Mouse (Mus musculus): ENCODE results near the gene Shq1. TPM values are rescaled to one million over a fixed set of nuclear protein-coding genes. Genes with fewer than 3 reads are reported as not detected.
A peak's percentile ranks its signal among the peaks of the same experiment; 100 is the strongest.

The Shq1 gene
- polyA plus RNA-seq, 2 experiments = 5.8 to 8.7 TPM

- H3K4me3 ChIP-seq (ENCODE audit: insufficient read depth in 1 of 2, low read depth in 2 of 2, low read length in 2 of 2) = no peak overlapping the region
- no peaks in the 10 kb centered on the region; a peak in 2 of 4 replicates for H3K4me1 ChIP-seq (replicated peaks; ENCODE audit: control insufficient read depth in 2 of 2, insufficient read depth in 2 of 2, low read length in 1 of 2)
- no peaks in the 10 kb centered on the region for H3K27me3 ChIP-seq (ENCODE audit: control insufficient read depth, insufficient read depth, low read length)
- no peak for DNase-seq (ENCODE audit: low read depth in 3 of 3, low spot score in 3 of 3)
- no peak overlapping the region for H3K9ac ChIP-seq (replicated peaks)
- 66% methylated on average over 6 of the region's 6 CpGs for WGBS (ENCODE audit: insufficient replicate concordance)
- H3K36me3 ChIP-seq (replicated peaks; ENCODE audit: control insufficient read depth, insufficient read depth, low read depth) = 0 out of 2 replicates have a peak, but pooled peaks cover 2% of the 10 kb centered on the region
- no peak for TF ChIP-seq EP300 (IDR thresholded peaks at IDR 0.05; ENCODE audit: low read depth)
- no peak for TF ChIP-seq CTCF (IDR thresholded peaks at IDR 0.05; ENCODE audit: low read depth)
- no peak overlapping the region for H3K4me2 ChIP-seq (ENCODE audit: low read depth)
- no peak for ATAC-seq (ENCODE audit: insufficient read depth)
- no peak overlapping the region for H3K27ac ChIP-seq
- no peaks in the 10 kb centered on the region for H3K9me3 ChIP-seq (ENCODE audit: control insufficient read depth, low read length)
Observed at GRCm38 (mm10) chr6:100613593-100614267, 57.2 kb downstream of the Shq1 start.

- ATAC-seq (ENCODE audit: insufficient read depth) (peak; percentile 26; the same call in 1 of the 2 replicates), DNase-seq (ENCODE audit: low read depth in 3 of 3, low spot score in 3 of 3) (no peak)
- Histone ChIP-seq H3K4me3 (ENCODE audit: insufficient read depth in 1 of 2, low read depth in 2 of 2, low read length in 2 of 2) (no peak overlapping the region), H3K36me3 (replicated peaks; ENCODE audit: control insufficient read depth, insufficient read depth, low read depth) (peaks cover 2% of the 10 kb centered on the region; the same call in 1 of the 2 replicates), H3K4me2 (ENCODE audit: low read depth) (no peak overlapping the region), H3K27ac (no peak overlapping the region), H3K9me3 (ENCODE audit: control insufficient read depth, low read length) (no peaks in the 10 kb centered on the region), H3K9ac (replicated peaks) (no peak overlapping the region), H3K27me3 (ENCODE audit: control insufficient read depth, insufficient read depth, low read length) (no peaks in the 10 kb centered on the region), H3K4me1 (replicated peaks; ENCODE audit: control insufficient read depth in 2 of 2, insufficient read depth in 2 of 2, low read length in 1 of 2) (no peaks in the 10 kb centered on the region)
- WGBS (ENCODE audit: insufficient replicate concordance) = 76% methylated on average over 7 of the region's 7 CpGs
- no peak for TF ChIP-seq CTCF (IDR thresholded peaks at IDR 0.05; ENCODE audit: low read depth)
- TF ChIP-seq EP300 (IDR thresholded peaks at IDR 0.05; ENCODE audit: low read depth) = no peak
Observed at GRCm38 (mm10) chr6:100610897-100611575, 59.9 kb downstream of the Shq1 start.

- no peak for DNase-seq (ENCODE audit: low read depth in 3 of 3, low spot score in 3 of 3)
- WGBS (ENCODE audit: insufficient replicate concordance) = 70% methylated on average over 7 of the region's 8 CpGs
Observed at GRCm38 (mm10) chr6:100610182-100610581, 60.8 kb downstream of the Shq1 start.

GRCm38 (mm10) chr6:100609256-100609655, 61.7 kb downstream of the Shq1 start:
- Histone ChIP-seq H3K9ac (replicated peaks) (no peak overlapping the region), H3K27me3 (ENCODE audit: control insufficient read depth, insufficient read depth, low read length) (no peaks in the 10 kb centered on the region), H3K9me3 (ENCODE audit: control insufficient read depth, low read length) (no peaks in the 10 kb centered on the region), H3K4me2 (ENCODE audit: low read depth) (no peak overlapping the region), H3K4me1 (replicated peaks; ENCODE audit: control insufficient read depth in 2 of 2, insufficient read depth in 2 of 2, low read length in 1 of 2) (no peaks in the 10 kb centered on the region), H3K36me3 (replicated peaks; ENCODE audit: control insufficient read depth, insufficient read depth, low read depth) (peaks cover 2% of the 10 kb centered on the region; the same call in 1 of the 2 replicates), H3K27ac (no peak overlapping the region), H3K4me3 (ENCODE audit: insufficient read depth in 1 of 2, low read depth in 2 of 2, low read length in 2 of 2) (no peak overlapping the region)
- DNase-seq (ENCODE audit: low read depth in 3 of 3, low spot score in 3 of 3) = no peak
- no peak for ATAC-seq (ENCODE audit: insufficient read depth)
- WGBS (ENCODE audit: insufficient replicate concordance) = 78% methylated on average over 3 of the region's 3 CpGs
- TF ChIP-seq CTCF (IDR thresholded peaks at IDR 0.05; ENCODE audit: low read depth) = no peak
- TF ChIP-seq EP300 (IDR thresholded peaks at IDR 0.05; ENCODE audit: low read depth) = no peak

More at GRCm38 (mm10) chr6:100610182-100610581, 60.8 kb downstream of the Shq1 start:
- no peak overlapping the region for H3K4me3 ChIP-seq (ENCODE audit: insufficient read depth in 1 of 2, low read depth in 2 of 2, low read length in 2 of 2)
- no peak overlapping the region for H3K9ac ChIP-seq (replicated peaks)
- H3K36me3 ChIP-seq (replicated peaks; ENCODE audit: control insufficient read depth, insufficient read depth, low read depth) = peaks cover 2% of the 10 kb centered on the region; the same call in 1 of the 2 replicates
- ATAC-seq (ENCODE audit: insufficient read depth) = no peak
- no peaks in the 10 kb centered on the region for H3K4me1 ChIP-seq (replicated peaks; ENCODE audit: control insufficient read depth in 2 of 2, insufficient read depth in 2 of 2, low read length in 1 of 2)
- no peak for TF ChIP-seq EP300 (IDR thresholded peaks at IDR 0.05; ENCODE audit: low read depth)
- 0 out of 2 replicates have a peak, but pooled peaks have one; percentile 2 for TF ChIP-seq CTCF (IDR thresholded peaks at IDR 0.05; ENCODE audit: low read depth)
- no peaks in the 10 kb centered on the region for H3K27me3 ChIP-seq (ENCODE audit: control insufficient read depth, insufficient read depth, low read length)
- H3K27ac ChIP-seq = no peak overlapping the region
- H3K9me3 ChIP-seq (ENCODE audit: control insufficient read depth, low read length) = no peaks in the 10 kb centered on the region
- no peak overlapping the region for H3K4me2 ChIP-seq (ENCODE audit: low read depth)

GRCm38 (mm10) chr6:100608429-100608828, 62.5 kb downstream of the Shq1 start:
- H3K4me3 ChIP-seq (ENCODE audit: insufficient read depth in 1 of 2, low read depth in 2 of 2, low read length in 2 of 2) = no peak overlapping the region
- 67% methylated on average over 3 of the region's 3 CpGs for WGBS (ENCODE audit: insufficient replicate concordance)
- H3K9me3 ChIP-seq (ENCODE audit: control insufficient read depth, low read length) = no peaks in the 10 kb centered on the region
- H3K4me2 ChIP-seq (ENCODE audit: low read depth) = no peak overlapping the region
- H3K4me1 ChIP-seq (replicated peaks; ENCODE audit: control insufficient read depth in 2 of 2, insufficient read depth in 2 of 2, low read length in 1 of 2) = no peaks in the 10 kb centered on the region
- H3K27me3 ChIP-seq (ENCODE audit: control insufficient read depth, insufficient read depth, low read length) = no peaks in the 10 kb centered on the region
- no peak for ATAC-seq (ENCODE audit: insufficient read depth)
- H3K9ac ChIP-seq (replicated peaks) = no peak overlapping the region
- H3K36me3 ChIP-seq (replicated peaks; ENCODE audit: control insufficient read depth, insufficient read depth, low read depth) = peaks cover 2% of the 10 kb centered on the region; the same call in 1 of the 2 replicates
- TF ChIP-seq EP300 (IDR thresholded peaks at IDR 0.05; ENCODE audit: low read depth) (no peak), CTCF (IDR thresholded peaks at IDR 0.05; ENCODE audit: low read depth) (peak; percentile 65)
- DNase-seq (ENCODE audit: low read depth in 3 of 3, low spot score in 3 of 3) = peak; percentile 20 to 31 (median 27)
- no peak overlapping the region for H3K27ac ChIP-seq
